Mouse (Mus musculus): ENCODE results near the gene Hrh3. TPM values are rescaled to one million over a fixed set of nuclear protein-coding genes. Genes with fewer than 3 reads are reported as not detected.

Gene Hrh3
- polyA plus RNA-seq, 1 experiment from 2014 or later, result 0.18 TPM

Other genes with a start within 250 kb of the Hrh3 start
- 3.6 and 3.7 TPM in 2 replicates for gene Taf4, start 127.8 kb downstream of the Hrh3 start, polyA plus RNA-seq (2015; fragmentation: Nextera tagmentation; extraction: Ambion mirVana)
- gene Lsm14b, start 79.5 kb downstream of the Hrh3 start, polyA plus RNA-seq (2015; fragmentation: Nextera tagmentation; extraction: Ambion mirVana), result 6.0 and 8.1 TPM in 2 replicates
- gene Psma7, start 62.1 kb downstream of the Hrh3 start, polyA plus RNA-seq (2015; fragmentation: Nextera tagmentation; extraction: Ambion mirVana), result 558 and 580 TPM in 2 replicates
- gene Ss18l1, start 62.0 kb downstream of the Hrh3 start, polyA plus RNA-seq (2015; fragmentation: Nextera tagmentation; extraction: Ambion mirVana), result 4.1 and 4.4 TPM in 2 replicates
- gene Mtg2, start 33.9 kb downstream of the Hrh3 start, polyA plus RNA-seq (2015; fragmentation: Nextera tagmentation; extraction: Ambion mirVana), result 25.2 and 25.9 TPM in 2 replicates
- 34.2 and 37.3 TPM in 2 replicates for gene Osbpl2, start 14.8 kb upstream of the Hrh3 start, polyA plus RNA-seq (2015; fragmentation: Nextera tagmentation; extraction: Ambion mirVana)
- 141 and 172 TPM in 2 replicates for gene Adrm1, start 67.0 kb upstream of the Hrh3 start, polyA plus RNA-seq (2015; fragmentation: Nextera tagmentation; extraction: Ambion mirVana)
- 45.6 and 47.5 TPM in 2 replicates for gene Lama5, start 121.4 kb upstream of the Hrh3 start, polyA plus RNA-seq (2015; fragmentation: Nextera tagmentation; extraction: Ambion mirVana)
- 516 and 531 TPM in 2 replicates for gene Rps21, start 152.9 kb upstream of the Hrh3 start, polyA plus RNA-seq (2015; fragmentation: Nextera tagmentation; extraction: Ambion mirVana)
- gene Cables2, start 169.0 kb upstream of the Hrh3 start, polyA plus RNA-seq (2015; fragmentation: Nextera tagmentation; extraction: Ambion mirVana), result 14.5 and 15.2 TPM in 2 replicates
- 3.1 and 3.4 TPM in 2 replicates for gene Rbbp8nl, start 185.4 kb upstream of the Hrh3 start, polyA plus RNA-seq (2015; fragmentation: Nextera tagmentation; extraction: Ambion mirVana)
- 5.5 and 6.0 TPM in 2 replicates for gene Gata5, start 230.2 kb upstream of the Hrh3 start, polyA plus RNA-seq (2015; fragmentation: Nextera tagmentation; extraction: Ambion mirVana)